Mouse (Mus musculus) forebrain, postnatal 0 days (tissue): Measurements from ENCODE around the gene Fam166a. TPM values are rescaled to one million over a fixed set of nuclear protein-coding genes. Genes with fewer than 3 reads are reported as not detected.
A peak's percentile ranks its signal among the peaks of the same experiment; 100 is the strongest.

Experiments used
- ATAC-seq: fragments of 200-750 bp; cut with Nextera tagmentation; 2 replicates; pipeline ENCODE4 v1.8.0; 2017; ENCODE audit warnings: mild to moderate bottlenecking, moderate library complexity
- DNase-seq: peaks from one replicate; pipeline ENCODE4 v3.0.0-alpha.2; 2015
- H3K27ac ChIP-seq: fragments of 300-500 bp; sonication (generic); 2 replicates; pipeline ENCODE4 v1.5.1; 2014; ENCODE audit warnings: low read depth, mild to moderate bottlenecking, antibody characterized with exemption, low read length, moderate library complexity, mixed read lengths
- H3K27me3 ChIP-seq: fragments of 300-500 bp; sonication (generic); 2 replicates; pipeline ENCODE4 v1.6.1; 2014; ENCODE audit warnings: mild to moderate bottlenecking, low read length, mixed read lengths; ENCODE audit not compliant: insufficient read depth
- H3K36me3 ChIP-seq: fragments of 300-500 bp; sonication (generic); 2 replicates; pipeline ENCODE4 v1.6.1; 2014; ENCODE audit warnings: mild to moderate bottlenecking, moderate library complexity; ENCODE audit not compliant: insufficient read depth
- H3K4me1 ChIP-seq: fragments of 300-500 bp; sonication (generic); 2 replicates; pipeline ENCODE4 v1.6.1; 2014; ENCODE audit warnings: antibody characterized with exemption; ENCODE audit not compliant: insufficient read depth
- H3K4me2 ChIP-seq: fragments of 300-500 bp; sonication (generic); 2 replicates; pipeline ENCODE4 v1.6.1; 2014; ENCODE audit warnings: low read depth, mild to moderate bottlenecking, moderate library complexity
- H3K4me3 ChIP-seq: fragments of 300-500 bp; sonication (generic); 2 replicates; pipeline ENCODE4 v1.5.1; 2014; ENCODE audit warnings: low read depth, low read length, mixed read lengths
- H3K9ac ChIP-seq: fragments of 300-500 bp; sonication (generic); 2 replicates; pipeline ENCODE4 v1.6.1; 2014; ENCODE audit warnings: mild to moderate bottlenecking
- H3K9me3 ChIP-seq: fragments of 300-500 bp; sonication (generic); 2 replicates; pipeline ENCODE4 v1.6.1; 2016; ENCODE audit warnings: low read length
- CTCF ChIP-seq: sonication (generic); IDR thresholded peaks from 2 replicates; pipeline ENCODE4 v1.5.1; 2016; ENCODE audit warnings: antibody characterized with exemption, control low read depth, low read depth
- WGBS: fragments of 180-500 bp; shearing (Covaris S2); extraction: QIAGEN DNeasy Blood & Tissue Kit; methylation state at CpG from one replicate; pipeline ENCODE4 v1.1.7; 2014; 5-methylcytosine and 5-hydroxymethylcytosine counted together
- polyA plus RNA-seq: library from polyadenylated mRNA; unstranded; fragments of >200 nt; fragmentation: Nextera tagmentation; extraction: Ambion mirVana; gene quantifications from 2 replicates; pipeline ENCODE4 v1.2.1, GENCODE M21; 2015
- total RNA-seq: library from RNA; depleted of rRNA; stranded (reverse); fragments of >200 nt; gene quantifications from 2 replicates; pipeline ENCODE4 v1.2.3, GENCODE M21; 2014

Gene Fam166a
- total and polyA plus RNA-seq, 2 experiments from 2014 or later: not detected

DNA sequence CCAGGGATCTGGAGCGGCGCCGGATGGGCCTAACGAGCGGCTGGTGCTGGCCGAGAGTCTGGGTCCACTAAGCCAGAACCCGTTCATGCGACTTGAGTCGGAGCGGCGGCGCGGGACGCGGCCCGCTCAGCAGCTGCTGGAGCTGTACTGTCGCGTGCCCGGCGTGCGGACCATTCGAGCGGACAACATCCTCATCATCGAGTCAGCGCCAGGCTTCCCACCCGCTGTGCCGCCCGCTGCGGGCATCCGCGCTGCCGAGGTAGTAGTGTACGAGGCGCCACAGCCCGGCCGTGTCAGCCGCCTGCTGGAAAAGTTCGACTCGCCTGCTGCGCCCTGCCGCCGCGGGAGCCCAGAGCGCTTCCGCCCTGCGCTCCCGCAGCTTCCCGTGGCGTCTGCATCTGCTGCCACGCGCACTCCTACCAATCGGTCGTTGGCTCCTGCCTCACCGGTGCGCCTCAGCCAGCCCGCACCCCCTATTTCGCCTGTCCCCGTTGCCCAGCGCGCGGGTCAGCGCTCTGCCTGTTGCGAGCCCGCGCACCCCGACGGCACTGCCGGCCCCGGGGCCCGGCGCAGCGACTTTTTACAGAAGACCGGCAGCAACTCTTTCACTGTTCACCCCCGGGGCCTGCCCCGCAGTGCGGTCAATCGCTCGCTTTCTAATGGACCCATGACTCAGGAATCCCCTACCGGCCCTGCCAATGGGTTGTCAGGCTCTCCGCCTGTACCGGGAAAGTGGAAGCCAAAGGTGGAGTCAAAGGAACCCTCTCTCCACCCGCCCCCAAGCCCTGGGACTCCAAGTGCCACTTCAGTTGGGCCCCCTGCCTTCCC is 44.5 kb downstream of the Fam166a start:
- peak; percentile 11 for ATAC-seq
- Histone ChIP-seq H3K4me2 (peak overlapping the region; percentile 91), H3K36me3 (peaks cover 2% of the 10 kb centered on the region; the same call in 1 of the 2 replicates), H3K27me3 (no peaks in the 10 kb centered on the region), H3K4me1 (peaks cover 33% of the 10 kb centered on the region), H3K4me3 (peak overlapping the region; percentile 76), H3K9ac (peak overlapping the region; percentile 66), H3K27ac (peak overlapping the region; percentile 54; the same call in 1 of the 2 replicates), H3K9me3 (no peaks in the 10 kb centered on the region)
- TF ChIP-seq CTCF: no peak; the same call in 1 of the 2 replicates
- 3% methylated on average over 82 of the region's 82 CpGs for WGBS
- DNase-seq: peak; percentile 56

DNA sequence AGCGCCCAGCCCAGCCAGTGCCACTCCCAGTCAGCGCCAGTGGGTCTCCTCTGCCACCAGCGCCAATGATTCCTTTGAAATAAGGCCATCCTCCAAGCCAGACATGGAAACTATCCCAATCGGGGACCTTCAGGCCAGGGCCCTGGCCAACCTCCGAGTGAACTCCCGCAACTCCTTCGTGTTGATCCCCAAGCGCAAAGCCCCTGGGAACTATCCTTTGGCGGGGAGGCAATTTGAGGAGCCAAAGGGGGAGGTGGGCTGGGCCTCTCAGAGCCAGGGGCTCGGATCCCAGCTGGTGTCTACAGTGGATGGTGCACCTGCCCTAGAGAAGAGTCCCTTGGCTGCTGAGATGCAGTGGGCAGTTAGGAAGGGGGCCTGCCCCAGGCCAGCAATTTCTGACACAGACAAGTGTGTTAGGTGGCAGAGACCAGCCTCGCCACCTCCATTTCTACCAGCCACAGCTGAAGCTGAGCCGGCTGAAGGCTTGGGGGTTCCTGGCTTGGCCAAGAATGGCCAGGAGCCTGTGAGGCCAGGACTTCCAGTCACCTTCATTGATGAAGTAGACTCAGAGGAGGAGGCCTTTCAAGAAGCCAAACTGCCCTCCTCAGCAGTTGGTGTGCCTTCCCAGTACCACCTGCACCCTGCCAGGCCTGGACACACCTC is 45.2 kb downstream of the Fam166a start:
- Histone ChIP-seq H3K4me2 (peak overlapping the region; percentile 91), H3K27ac (no peak overlapping the region), H3K9me3 (no peaks in the 10 kb centered on the region), H3K4me3 (peak overlapping the region; percentile 76), H3K27me3 (no peaks in the 10 kb centered on the region), H3K36me3 (peaks cover 4% of the 10 kb centered on the region; the same call in 1 of the 2 replicates), H3K9ac (peak overlapping the region; percentile 66), H3K4me1 (peaks cover 33% of the 10 kb centered on the region)
- ATAC-seq: no peak
- 21% methylated on average over 12 of the region's 12 CpGs for WGBS
- no peak for DNase-seq
- TF ChIP-seq CTCF: no peak

DNA sequence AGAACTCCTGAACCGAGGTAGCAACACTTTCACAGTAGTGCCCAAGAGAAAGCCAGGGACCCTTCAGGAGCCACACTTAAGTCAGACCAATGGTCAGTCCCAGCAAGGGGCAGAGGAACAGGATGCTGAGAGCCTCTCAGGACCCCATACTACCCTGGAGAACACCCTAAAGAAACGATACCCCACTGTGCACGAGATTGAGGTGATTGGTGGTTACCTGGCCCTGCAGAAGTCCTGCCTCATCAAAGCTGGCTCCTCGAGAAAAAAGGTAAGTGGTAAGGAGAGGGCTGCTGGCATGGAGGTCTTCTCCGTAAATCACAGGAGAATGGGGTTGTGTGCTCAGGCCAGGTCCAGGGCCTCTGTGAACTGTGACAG is 45.7 kb downstream of the Fam166a start:
- ATAC-seq: no peak
- H3K9ac ChIP-seq: no peak overlapping the region; the same call in 1 of the 2 replicates
- no peaks in the 10 kb centered on the region for H3K27me3 ChIP-seq
- peaks cover 33% of the 10 kb centered on the region for H3K4me1 ChIP-seq
- no peak overlapping the region for H3K27ac ChIP-seq
- no peak for DNase-seq
- WGBS: 82% methylated on average over 5 of the region's 5 CpGs
- no peaks in the 10 kb centered on the region for H3K9me3 ChIP-seq
- H3K36me3 ChIP-seq: peaks cover 9% of the 10 kb centered on the region
- no peak overlapping the region for H3K4me3 ChIP-seq
- no peak for TF ChIP-seq CTCF
- H3K4me2 ChIP-seq: peak overlapping the region; percentile 91

DNA sequence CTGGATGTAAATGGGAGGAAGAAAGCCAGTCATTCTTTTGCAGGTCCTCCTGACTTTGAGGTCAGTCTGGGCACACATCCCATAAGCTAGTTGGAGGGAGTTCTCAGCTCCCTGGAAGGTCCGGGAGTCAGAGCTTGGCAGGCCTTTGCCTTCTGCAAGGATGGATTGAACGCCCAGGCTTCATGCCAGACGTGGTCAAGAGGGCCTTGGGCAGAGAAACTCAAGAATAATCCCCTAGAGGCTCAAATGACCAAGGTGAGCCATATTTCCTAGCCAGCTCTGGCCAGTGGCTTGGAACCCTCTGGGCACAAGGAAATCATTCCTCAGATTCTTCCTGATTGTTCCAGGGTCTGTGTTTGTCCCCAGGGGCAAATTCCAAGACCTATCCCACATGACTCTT is 46.3 kb downstream of the Fam166a start:
- Histone ChIP-seq H3K4me2 (peak overlapping the region; percentile 91), H3K27ac (no peak overlapping the region), H3K27me3 (no peaks in the 10 kb centered on the region), H3K9ac (no peak overlapping the region; the same call in 1 of the 2 replicates), H3K4me3 (no peak overlapping the region), H3K36me3 (peaks cover 13% of the 10 kb centered on the region), H3K9me3 (no peaks in the 10 kb centered on the region), H3K4me1 (peaks cover 33% of the 10 kb centered on the region)
- no peak for TF ChIP-seq CTCF
- DNase-seq: no peak
- WGBS: 51% methylated on average over 3 of the region's 3 CpGs
- ATAC-seq: no peak

DNA sequence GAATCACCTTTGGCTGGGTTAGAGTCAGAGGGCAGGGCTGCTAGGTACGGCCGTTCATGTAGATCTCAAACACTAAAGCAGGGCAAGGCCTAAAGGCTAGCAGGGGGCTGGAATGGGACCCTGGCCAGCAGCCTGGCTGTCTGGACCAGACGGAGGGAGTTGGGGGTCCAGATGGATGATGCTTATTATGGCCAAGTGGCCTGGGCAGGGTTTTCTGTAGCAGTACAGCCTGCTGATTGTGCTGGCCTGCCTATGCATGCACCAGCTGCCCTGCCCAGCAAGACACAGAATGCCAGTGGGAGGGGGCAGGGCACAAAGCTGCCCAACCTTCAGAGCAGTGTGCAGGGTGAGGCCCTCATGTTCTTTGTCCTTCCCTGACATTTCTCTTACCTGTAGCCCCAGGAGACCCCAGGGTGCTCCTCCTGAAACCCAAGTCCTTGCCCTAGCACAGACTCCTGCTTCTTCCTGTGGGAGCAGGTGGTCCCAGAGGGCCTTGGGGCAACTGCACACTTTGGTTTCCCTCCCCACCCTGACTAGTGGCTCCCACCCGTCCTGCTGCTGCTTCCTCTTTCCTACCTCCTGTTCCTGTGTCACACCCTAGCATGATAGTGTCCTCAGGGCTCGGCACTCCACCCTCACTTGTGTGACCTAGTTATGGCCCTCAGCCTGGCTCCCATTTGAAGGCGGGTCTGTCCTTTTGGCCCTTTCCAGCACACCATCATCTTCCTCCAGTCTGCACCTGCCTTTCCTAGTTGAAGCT is 47.5 kb downstream of the Fam166a start:
- Histone ChIP-seq H3K36me3 (peaks cover 25% of the 10 kb centered on the region), H3K4me2 (peak overlapping the region; percentile 35), H3K4me1 (peaks cover 36% of the 10 kb centered on the region), H3K4me3 (0 out of 2 replicates have a peak overlapping the region, but pooled peaks have one; percentile 5), H3K9ac (peak overlapping the region; percentile 35), H3K9me3 (no peaks in the 10 kb centered on the region), H3K27me3 (no peaks in the 10 kb centered on the region), H3K27ac (peak overlapping the region; percentile 16; the same call in 1 of the 2 replicates)
- ATAC-seq: no peak
- no peak for DNase-seq
- TF ChIP-seq CTCF: no peak
- WGBS: 51% methylated on average over 6 of the region's 6 CpGs

DNA sequence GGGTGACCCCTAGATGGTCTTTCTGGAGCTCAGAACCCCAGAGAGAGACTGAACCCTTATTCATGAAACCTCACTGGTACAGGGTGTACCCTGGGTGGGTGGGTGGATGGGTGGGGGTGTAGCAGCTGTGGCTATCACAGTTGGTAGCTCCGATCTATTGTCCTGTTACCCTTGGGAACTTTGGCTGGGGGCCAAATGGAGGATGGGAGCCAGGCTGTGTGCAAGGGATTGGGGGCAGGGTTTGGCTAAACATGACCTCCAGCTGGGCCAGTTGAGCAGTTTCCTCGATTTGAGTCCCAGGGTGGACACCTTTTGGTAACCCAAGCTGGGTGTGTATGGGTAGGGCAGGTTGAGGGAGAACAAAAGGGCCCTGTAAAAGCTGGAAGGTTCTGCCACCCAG is 48.2 kb downstream of the Fam166a start:
- Histone ChIP-seq H3K4me1 (peaks cover 42% of the 10 kb centered on the region), H3K4me2 (peak overlapping the region; percentile 35), H3K9ac (no peak overlapping the region), H3K36me3 (peaks cover 25% of the 10 kb centered on the region), H3K4me3 (no peak overlapping the region), H3K27ac (0 out of 2 replicates have a peak overlapping the region, but pooled peaks have one; percentile 16), H3K27me3 (no peaks in the 10 kb centered on the region), H3K9me3 (no peaks in the 10 kb centered on the region)
- DNase-seq (no peak), ATAC-seq (no peak)
- WGBS: 22% methylated on average over 2 of the region's 2 CpGs
- no peak for TF ChIP-seq CTCF
